In genomic region chr11:11765414-11765813, GRCm38 (mm10) we compare ENCODE assay signal across 19 mouse cellular contexts. TPM values are rescaled to one million over a fixed set of nuclear protein-coding genes. Genes with fewer than 3 reads are reported as not detected.
DNase-seq lines count a peak whose midpoint lies in the region.
"Had no signal": no experiment of that assay in that cellular context is flagged by ENCODE, and none has a peak within 500 bp of the region (broad histone marks: within the 10 kb centered on the region; RNA-seq: fewer than 3 reads in every experiment).

No protein-coding gene starts in this region.

- H3K4me3 ChIP-seq in heart, embryonic 10.5 days, result no peak overlapping the region
- H3K4me3 ChIP-seq: embryonic facial prominence, embryonic 10.5 days; gastrocnemius, adult 2 months; heart, embryonic 15.5 days; hindbrain, embryonic 10.5 days had no signal

- H3K27me3 ChIP-seq in heart, embryonic 10.5 days (ENCODE audit: insufficient read depth, poor library complexity, severe bottlenecking), result no peaks in the 10 kb centered on the region
- H3K27me3 ChIP-seq: heart, embryonic 15.5 days had no signal

- no peaks in the 10 kb centered on the region for H3K4me1 ChIP-seq in heart, embryonic 10.5 days
- H3K4me1 ChIP-seq: embryonic facial prominence, embryonic 10.5 days; heart, embryonic 15.5 days; hindbrain, embryonic 10.5 days had no signal

- intact Hi-C loops in heart, postnatal 14 days (cut with DNase I), result no loop called here

- WGBS in heart, embryonic 10.5 days, result 75% methylated on average over 1 of the region's 1 CpGs

- DNase-seq in heart, embryonic 10.5 days (ENCODE audit: low spot score), result peak; percentile 63
- no peak for DNase-seq in heart, postnatal 14 days
- peak; percentile 50 for DNase-seq in CD4-positive helper T cell, adult 2 months (ENCODE audit: low read depth, low spot score)
- peak; percentile 43 for DNase-seq in T-cell, adult 2 months (ENCODE audit: low spot score)
- peak; percentile 61 for DNase-seq in naive thymus-derived CD4-positive, alpha-beta T cell, adult 2 months (ENCODE audit: low read depth)
- no peak for DNase-seq in thymus, postnatal 10 days (ENCODE audit: low spot score in 2 of 2)
- DNase-seq in adrenal gland, adult 18-20 months (ENCODE audit: low spot score in 2 of 2), result no peak
- DNase-seq in thymus, postnatal 4 days, result no peak
- DNase-seq: adrenal gland, adult 8-10 months; cerebellum, adult 11-12 months; cerebellum, adult 9-11 months; gastrocnemius, adult 2 months; gastrocnemius, postnatal 25 days; kidney, adult 8-10 months had no signal

- H3K27ac ChIP-seq in heart, embryonic 10.5 days, result no peak overlapping the region
- H3K27ac ChIP-seq: embryonic facial prominence, embryonic 10.5 days; gastrocnemius, adult 2 months; heart, embryonic 15.5 days; hindbrain, embryonic 10.5 days; hindbrain, embryonic 14.5 days had no signal

- no peaks in the 10 kb centered on the region for H3K9me3 ChIP-seq in heart, embryonic 10.5 days
- H3K9me3 ChIP-seq: embryonic facial prominence, embryonic 10.5 days; G1E; heart, embryonic 15.5 days; hindbrain, embryonic 10.5 days had no signal

- H3K36me3 ChIP-seq in heart, embryonic 10.5 days, result no peaks in the 10 kb centered on the region
- H3K36me3 ChIP-seq: embryonic facial prominence, embryonic 10.5 days; heart, embryonic 15.5 days; hindbrain, embryonic 10.5 days had no signal

RNA-seq across cellular contexts. Expression of gene Fignl1, which starts 43.3 kb away (rescaled TPM):
- 94.9 and 96.4 TPM in 2 replicates for polyA plus RNA-seq in heart, embryonic 10.5 days (2016; fragmentation: Nextera tagmentation; extraction: Ambion mirVana)
- total RNA-seq in heart, postnatal 14 days (2021), result 1 to 10 TPM; 1.0 to 2.3 TPM
- 1 to 10 TPM; 1.3 TPM for total RNA-seq in adrenal gland, adult 18-20 months (2021)

Comparison
In these comparisons a context has a peak if more than half of its experiments do, and no peak if none do; other contexts are left out.
1. DNase-seq: peak in heart, embryonic 10.5 days (single experiment), CD4-positive helper T cell, adult 2 months (single experiment), T-cell, adult 2 months (single experiment) and naive thymus-derived CD4-positive, alpha-beta T cell, adult 2 months (single experiment); none in heart, postnatal 14 days (0 of 2), thymus, postnatal 10 days (0 of 2), adrenal gland, adult 18-20 months (0 of 2) and thymus, postnatal 4 days (single experiment).